Mouse (Mus musculus) intestine, embryonic 15.5 days (tissue): ENCODE data around the gene Rab4a. TPM values are rescaled to one million over a fixed set of nuclear protein-coding genes. Genes with fewer than 3 reads are reported as not detected.

Experiments
- polyA plus RNA-seq: library from polyadenylated mRNA; unstranded; fragments of >200 nt; fragmentation: Nextera tagmentation; extraction: Ambion mirVana; gene quantifications from 2 replicates; pipeline ENCODE4 v1.2.1, GENCODE M21; 2015

Gene Rab4a
- polyA plus RNA-seq, 1 experiment from 2014 or later, result 54.8 TPM

Other genes starting within 250 kb of the Rab4a start
- gene Rhou, start 152.1 kb upstream of the Rab4a start, polyA plus RNA-seq, result 6.4 and 7.6 TPM in 2 replicates
- 3.4 and 3.6 TPM in 2 replicates for gene Ccsap, start 54.2 kb downstream of the Rab4a start, polyA plus RNA-seq
- 6.3 and 22.2 TPM in 2 replicates for gene Acta1, start 88.8 kb downstream of the Rab4a start, polyA plus RNA-seq
- gene Nup133, start 143.3 kb downstream of the Rab4a start, polyA plus RNA-seq, result 29.4 and 34.0 TPM in 2 replicates
- 21.9 and 22.3 TPM in 2 replicates for gene Abcb10, start 177.1 kb downstream of the Rab4a start, polyA plus RNA-seq
- gene Taf5l, start 215.4 kb downstream of the Rab4a start, polyA plus RNA-seq, result 40.0 and 40.6 TPM in 2 replicates
- 3.8 and 4.6 TPM in 2 replicates for gene Urb2, start 215.5 kb downstream of the Rab4a start, polyA plus RNA-seq